Mouse (Mus musculus): ENCODE results near the gene Brox. TPM values are rescaled to one million over a fixed set of nuclear protein-coding genes. Genes with fewer than 3 reads are reported as not detected.

The Brox gene
- polyA plus RNA-seq (2017; shearing (Covaris generic)): 72.8 TPM

DNA sequence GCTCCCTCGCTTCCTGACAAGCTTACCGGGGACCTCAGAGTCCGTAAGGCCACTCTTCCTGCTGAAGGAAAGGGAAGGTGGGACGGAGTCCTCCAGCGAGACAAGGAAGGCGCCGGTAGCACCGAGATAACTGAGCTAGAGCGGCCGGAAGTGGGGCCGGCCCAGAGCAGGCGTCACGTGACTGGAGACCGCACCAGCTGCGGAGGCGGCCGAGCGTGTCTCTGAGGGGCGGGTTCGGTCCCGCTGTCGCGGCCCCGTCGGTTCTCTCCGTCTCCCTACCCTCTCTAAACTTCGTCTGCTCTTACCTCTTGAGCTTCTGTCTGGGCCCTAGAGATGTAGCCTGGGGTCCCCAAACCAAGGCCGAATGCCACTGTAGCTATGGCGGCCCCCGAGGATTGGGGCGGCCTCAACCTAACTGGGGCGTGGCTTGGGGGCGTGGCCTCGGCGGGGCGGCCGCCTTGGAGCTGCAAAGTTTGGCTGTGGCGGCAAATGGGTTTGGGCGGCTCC is at the start of gene Brox:
Gene Brox, minus strand, starts transcription at position 393 of the 507 bp plus-strand sequence.

DNA sequence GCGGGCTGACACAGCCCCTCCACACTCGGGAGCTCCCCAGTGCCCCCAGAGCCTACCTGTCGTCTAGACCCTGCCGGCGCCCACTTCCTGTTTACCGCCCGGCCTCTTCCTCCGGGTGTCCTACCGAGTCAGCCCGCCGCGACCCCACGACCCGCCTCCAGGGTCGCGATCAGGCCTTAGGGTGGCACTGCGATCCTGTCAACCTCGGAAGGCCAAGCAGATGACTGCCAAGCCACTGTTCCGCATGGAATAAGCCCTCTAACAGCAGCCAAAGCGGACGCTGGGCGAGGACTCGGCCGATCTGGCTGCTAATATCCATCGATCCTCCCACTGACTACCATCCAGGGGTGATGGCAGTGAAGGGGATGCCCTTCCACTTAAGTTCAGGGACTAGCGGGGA is 604 bp downstream of the Brox start, which contains the start of gene Aida:
Gene Aida, plus strand, starts transcription at position 126 of the 400 bp plus-strand sequence.

Other genes with a start within 250 kb of the Brox start
- gene Disp1, start 75.7 kb downstream of the Brox start, polyA plus RNA-seq (2017; shearing (Covaris generic)): 9.1 TPM
- 14.8 TPM for gene Aida, start 679 bp downstream of the Brox start, polyA plus RNA-seq (2017; shearing (Covaris generic))
- 201 TPM for gene Mia3, start 72.3 kb upstream of the Brox start, polyA plus RNA-seq (2017; shearing (Covaris generic))
- 20.0 TPM for gene Taf1a, start 91.7 kb upstream of the Brox start, polyA plus RNA-seq (2017; shearing (Covaris generic))
- not detected for gene Hhipl2, start 120.9 kb upstream of the Brox start, polyA plus RNA-seq (2017; shearing (Covaris generic))

Measured in effector memory CD4-positive, alpha-beta T cell, adult 5 months (primary cell).